Mouse (Mus musculus): ENCODE results near the gene Gm3486. TPM values are rescaled to one million over a fixed set of nuclear protein-coding genes. Genes with fewer than 3 reads are reported as not detected.
"Not testable (repeated sequence)": the region's sequence is repeated elsewhere in the genome, so short reads cannot be mapped to it uniquely, and the experiment has no call there.

The Gm3486 gene
- not detected for total RNA-seq (2021)
- long read RNA-seq, experiment 1, result 0 reads
- long read RNA-seq, experiment 2, result 0 reads

DNA sequence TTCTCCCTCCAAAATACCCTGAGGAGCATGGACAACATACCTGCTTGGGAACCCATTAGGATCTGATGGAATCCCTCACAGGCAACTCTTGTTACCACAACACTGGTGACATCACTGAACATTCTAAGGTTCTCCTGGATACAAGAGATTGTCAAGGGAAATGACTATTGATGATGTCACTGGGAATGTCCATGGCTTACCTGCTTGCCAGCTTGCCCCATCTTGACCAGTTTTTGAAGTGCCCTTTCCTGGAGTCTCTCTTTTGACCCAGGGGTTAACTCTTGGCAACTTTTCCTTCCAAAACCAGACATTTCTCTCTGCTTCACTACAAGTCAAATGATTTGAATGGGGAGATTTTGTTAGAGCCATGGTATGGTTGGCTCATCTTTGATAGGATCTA is at the start of gene Gm3486:
Gene Gm3486, minus strand, starts transcription at position 101 of the 400 bp plus-strand sequence.
- intact Hi-C loops (cut with DNase I); DNase-seq: not testable (repeated sequence)

GRCm38 (mm10) chr14:41524695-41525094 is 35.4 kb upstream of the Gm3486 start:
- DNase-seq; intact Hi-C loops (cut with DNase I): not testable (repeated sequence)

DNA sequence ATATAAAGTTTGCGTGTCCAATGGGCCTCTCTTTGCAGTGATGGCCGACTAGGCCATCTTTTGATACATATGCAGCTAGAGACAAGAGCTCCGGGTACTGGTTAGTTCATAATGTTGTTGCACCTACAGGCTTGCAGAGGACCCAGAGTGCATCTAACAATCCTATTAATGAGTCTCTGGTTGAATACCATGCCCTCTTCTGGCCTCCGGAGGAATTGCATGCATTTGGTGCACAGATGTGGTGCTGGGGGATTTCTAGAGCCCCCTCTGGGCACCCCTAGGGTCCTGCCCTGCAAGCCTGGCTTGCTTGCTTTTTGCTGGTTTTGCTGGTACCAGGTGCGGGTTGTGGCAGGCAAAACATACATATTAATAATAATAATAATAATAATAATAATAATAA is 31.4 kb upstream of the Gm3486 start:
- intact Hi-C loops (cut with DNase I); DNase-seq: not testable (repeated sequence)

GRCm38 (mm10) chr14:41453418-41453817 is 35.9 kb downstream of the Gm3486 start, which contains the start of gene Gm7954:
Gene Gm7954 (minus strand): TSS chr14:41453518.
- intact Hi-C loops (cut with DNase I), result not testable (repeated sequence)

More at GRCm38 (mm10) chr14:41453418-41453817, 35.9 kb downstream of the Gm3486 start, which contains the start of gene Gm7954:
- not testable (repeated sequence) for DNase-seq

Other genes with a start within 250 kb of the Gm3486 start
- gene Gm2832, start 210.7 kb downstream of the Gm3486 start, total RNA-seq (2021), result not detected
- not detected for gene Gm5798, start 140.9 kb downstream of the Gm3486 start, total RNA-seq (2021)
- not detected for gene Gm7945, start 103.1 kb downstream of the Gm3486 start, total RNA-seq (2021)
- not detected for gene Gm6482, start 81.2 kb downstream of the Gm3486 start, total RNA-seq (2021)
- not detected for gene Gm7954, start 36.0 kb downstream of the Gm3486 start, total RNA-seq (2021)
- gene Gm7970, start 66.1 kb upstream of the Gm3486 start, total RNA-seq (2021), result not detected
- gene 1700049E17Rik2, start 83.7 kb upstream of the Gm3486 start, total RNA-seq (2021), result not detected
- not detected for gene Gm3072, start 135.1 kb upstream of the Gm3486 start, total RNA-seq (2021)
- gene Gm3676, start 157.0 kb upstream of the Gm3486 start, total RNA-seq (2021), result not detected
- not detected for gene Gm8068, start 212.4 kb upstream of the Gm3486 start, total RNA-seq (2021)

Data from gastrocnemius, postnatal 36 days (tissue).